Mouse (Mus musculus) intestine, embryonic 16.5 days (tissue): Measurements from ENCODE around the gene Dvl2. TPM values are rescaled to one million over a fixed set of nuclear protein-coding genes. Genes with fewer than 3 reads are reported as not detected.
A peak's percentile ranks its signal among the peaks of the same experiment; 100 is the strongest.

Experiments
- ATAC-seq: fragments of 200-750 bp; cut with Nextera tagmentation; 2 replicates; pipeline ENCODE4 v1.8.0; 2017; ENCODE audit warnings: moderate TSS enrichment, moderate library complexity
- H3K27ac ChIP-seq: fragments of 300-500 bp; sonication (generic); 2 replicates; pipeline ENCODE4 v1.5.1; 2014; ENCODE audit warnings: mild to moderate bottlenecking, low read length
- H3K27me3 ChIP-seq: fragments of 300-500 bp; sonication (generic); replicated peaks from 2 replicates; pipeline ENCODE4 v1.6.1; 2014; ENCODE audit warnings: low read length, control low read depth, mixed read lengths; ENCODE audit not compliant: control insufficient read depth, insufficient read depth
- H3K36me3 ChIP-seq: fragments of 300-500 bp; sonication (generic); 2 replicates; pipeline ENCODE4 v1.6.1; 2014; ENCODE audit warnings: low read length, control low read depth; ENCODE audit not compliant: control insufficient read depth, insufficient read depth
- H3K4me1 ChIP-seq: fragments of 300-500 bp; sonication (generic); 2 replicates; pipeline ENCODE4 v1.6.1; 2014; ENCODE audit warnings: low read length, control low read depth, mixed read lengths; ENCODE audit not compliant: control insufficient read depth, insufficient read depth
- H3K4me2 ChIP-seq: fragments of 300-500 bp; sonication (generic); 2 replicates; pipeline ENCODE4 v1.6.1; 2014; ENCODE audit warnings: low read depth, low read length, control low read depth
- H3K4me3 ChIP-seq: fragments of 300-500 bp; sonication (generic); 2 replicates; pipeline ENCODE4 v1.5.1; 2014; ENCODE audit warnings: mild to moderate bottlenecking, low read length
- H3K9ac ChIP-seq: fragments of 300-500 bp; sonication (generic); 2 replicates; pipeline ENCODE4 v1.6.1; 2014; ENCODE audit warnings: low read depth, low read length
- H3K9me3 ChIP-seq: fragments of 300-500 bp; sonication (generic); 2 replicates; pipeline ENCODE4 v1.6.1; 2016; ENCODE audit warnings: low read length, control low read depth; ENCODE audit not compliant: control insufficient read depth
- WGBS: fragments of 180-500 bp; shearing (Covaris S2); extraction: QIAGEN DNeasy Blood & Tissue Kit; methylation state at CpG from one replicate; pipeline ENCODE4 v1.1.7; 2014; 5-methylcytosine and 5-hydroxymethylcytosine counted together
- polyA plus RNA-seq: library from polyadenylated mRNA; unstranded; fragments of >200 nt; fragmentation: Nextera tagmentation; extraction: Ambion mirVana; gene quantifications from 2 replicates; pipeline ENCODE4 v1.2.1, GENCODE M21; 2015

Gene Dvl2
- polyA plus RNA-seq, 1 experiment from 2014 or later = 23.8 TPM

DNA sequence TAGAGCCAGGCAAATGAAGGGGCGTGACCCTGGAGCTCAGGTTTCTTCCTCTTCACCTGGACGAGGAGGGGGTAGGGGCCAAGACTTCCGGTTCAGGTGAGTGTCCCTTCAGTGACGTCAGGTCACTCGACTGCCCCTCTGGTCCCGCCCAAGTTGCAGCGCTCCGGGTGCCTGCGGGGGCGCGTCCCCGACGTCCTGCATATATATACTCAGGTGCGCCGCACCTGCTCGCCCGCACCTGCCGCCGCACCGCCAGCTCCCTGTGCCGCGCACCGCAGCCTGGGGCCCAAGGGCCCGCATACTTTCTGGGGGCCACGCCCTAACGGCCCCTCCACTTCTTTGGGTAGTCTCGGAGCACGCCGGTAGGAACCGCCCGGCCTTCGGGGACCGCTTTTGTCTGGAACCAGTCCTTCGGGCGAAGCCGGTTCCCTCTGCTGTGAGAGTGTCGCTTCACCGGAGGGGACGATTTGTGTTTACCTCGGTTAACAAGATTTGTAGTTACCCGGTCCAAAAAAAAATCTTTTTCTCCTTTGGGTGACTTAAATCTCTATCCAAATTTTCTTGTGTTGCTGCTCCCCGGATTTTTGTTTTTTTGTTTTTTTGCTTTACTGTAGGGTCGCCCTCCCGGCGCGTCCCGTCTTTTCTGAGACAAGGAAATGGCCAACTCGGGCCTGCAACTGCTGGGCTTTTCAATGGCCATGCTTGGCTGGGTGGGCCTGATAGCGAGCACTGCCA lies 35.0 kb upstream of the Dvl2 start:
- peaks cover 15% of the 10 kb centered on the region for H3K27me3 ChIP-seq
- WGBS = 2% methylated on average over 49 of the region's 49 CpGs
- H3K4me2 ChIP-seq = peak overlapping the region; percentile 50; the same call in 1 of the 2 replicates
- H3K36me3 ChIP-seq = no peaks in the 10 kb centered on the region
- H3K27ac ChIP-seq = peak overlapping the region; percentile 97
- ATAC-seq = peak; percentile 68
- H3K9me3 ChIP-seq = no peaks in the 10 kb centered on the region
- peaks cover 14% of the 10 kb centered on the region for H3K4me1 ChIP-seq
- H3K4me3 ChIP-seq = peak overlapping the region; percentile 62
- H3K9ac ChIP-seq = peak overlapping the region; percentile 81

DNA sequence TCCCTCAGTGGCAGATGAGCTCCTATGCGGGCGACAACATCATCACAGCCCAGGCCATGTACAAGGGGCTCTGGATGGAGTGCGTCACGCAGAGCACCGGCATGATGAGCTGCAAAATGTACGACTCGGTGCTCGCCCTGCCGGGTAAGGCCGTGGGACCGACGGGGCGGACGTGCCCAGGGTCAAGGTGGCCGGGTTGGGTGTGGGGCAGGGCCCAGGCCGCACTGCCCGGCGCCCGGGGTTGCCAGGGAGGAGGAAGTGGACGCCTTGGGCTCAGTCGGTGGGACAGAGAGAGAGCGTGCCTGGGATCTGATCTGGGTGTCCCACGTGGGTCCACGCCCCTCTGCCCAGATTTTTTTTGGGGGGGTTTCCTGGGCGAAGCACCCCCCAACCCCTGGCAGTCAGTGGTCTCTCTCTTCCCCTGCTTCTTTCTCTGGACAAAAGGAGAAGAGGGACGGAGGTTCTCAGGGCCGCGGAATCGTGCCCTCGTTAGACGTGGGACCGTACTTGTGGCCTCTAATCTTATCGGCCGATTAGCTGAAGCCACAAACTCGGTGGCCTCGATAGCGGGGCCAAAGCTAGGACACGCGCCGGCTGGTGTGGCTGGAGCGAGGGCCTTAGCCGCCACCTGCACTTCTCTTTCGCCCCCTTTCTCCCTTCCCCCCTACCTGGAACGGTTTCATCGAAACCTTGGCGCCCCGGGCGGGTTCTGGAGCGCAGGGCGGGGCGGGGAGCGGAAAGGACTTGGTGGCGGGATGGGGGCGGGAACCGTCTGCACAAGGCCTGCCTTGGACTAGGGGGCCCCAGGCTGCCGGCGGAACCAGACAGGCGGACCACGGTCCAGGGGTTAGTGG lies 34.2 kb upstream of the Dvl2 start:
- Histone ChIP-seq H3K4me2 (peak overlapping the region; percentile 50), H3K4me1 (peaks cover 12% of the 10 kb centered on the region), H3K36me3 (no peaks in the 10 kb centered on the region), H3K27ac (peak overlapping the region; percentile 97), H3K4me3 (peak overlapping the region; percentile 62), H3K27me3 (peaks cover 15% of the 10 kb centered on the region), H3K9ac (peak overlapping the region; percentile 81), H3K9me3 (no peaks in the 10 kb centered on the region)
- 1% methylated on average over 55 of the region's 59 CpGs for WGBS
- ATAC-seq = peak; percentile 73

DNA sequence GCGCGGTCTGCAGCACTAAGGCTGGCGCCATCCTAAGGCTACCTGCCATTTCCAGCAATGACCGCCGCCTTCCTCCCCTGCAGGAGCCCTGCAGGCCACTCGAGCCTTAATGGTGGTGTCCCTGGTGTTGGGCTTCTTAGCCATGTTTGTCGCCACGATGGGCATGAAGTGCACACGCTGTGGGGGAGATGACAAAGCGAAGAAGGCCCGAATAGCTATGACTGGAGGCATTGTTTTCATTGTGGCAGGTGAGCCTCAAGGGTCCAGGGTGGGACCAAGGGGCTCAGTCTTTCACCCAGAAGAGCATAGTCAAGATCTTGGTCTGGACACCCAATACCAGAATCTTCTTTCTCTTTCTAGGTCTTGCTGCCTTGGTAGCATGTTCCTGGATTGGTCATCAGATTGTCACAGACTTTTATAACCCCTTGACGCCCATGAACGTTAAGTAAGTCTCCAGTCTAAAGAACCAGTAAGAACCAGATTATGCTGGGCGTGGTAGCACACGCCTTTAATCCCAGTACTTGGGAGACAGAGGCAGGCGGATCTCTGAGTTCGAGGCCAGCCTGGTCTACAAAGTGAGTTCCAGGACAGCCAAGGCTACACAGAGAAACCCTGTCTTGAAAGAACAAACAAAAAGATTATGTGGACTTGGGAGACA lies 33.4 kb upstream of the Dvl2 start:
- peaks cover 12% of the 10 kb centered on the region for H3K4me1 ChIP-seq
- 0 out of 2 replicates have a peak, but pooled peaks cover 2% of the 10 kb centered on the region for H3K36me3 ChIP-seq
- peak overlapping the region; percentile 50 for H3K4me2 ChIP-seq
- peak overlapping the region; percentile 81 for H3K9ac ChIP-seq
- WGBS = 28% methylated on average over 17 of the region's 17 CpGs
- peaks cover 15% of the 10 kb centered on the region for H3K27me3 ChIP-seq
- H3K4me3 ChIP-seq = peak overlapping the region; percentile 62
- ATAC-seq = no peak
- no peaks in the 10 kb centered on the region for H3K9me3 ChIP-seq
- peak overlapping the region; percentile 97 for H3K27ac ChIP-seq

DNA sequence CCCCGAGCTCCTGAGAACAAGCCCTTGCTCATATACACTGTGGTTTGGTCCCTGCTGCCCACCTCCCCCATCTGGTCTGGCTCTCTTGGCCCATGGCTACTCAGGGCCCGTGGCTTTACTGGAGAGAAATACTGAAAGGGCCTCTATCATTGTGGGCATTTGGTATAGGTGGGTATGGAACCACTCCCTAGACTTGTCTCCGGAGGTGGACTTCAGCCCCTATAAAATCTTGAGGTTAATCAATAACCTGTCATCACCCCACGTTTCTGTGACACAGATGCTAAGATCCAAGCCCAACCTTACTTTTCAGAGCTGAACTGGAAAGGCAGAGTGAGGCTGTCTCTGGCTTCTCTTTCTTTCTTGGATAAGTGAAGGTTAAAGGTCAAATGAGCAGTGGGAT lies 31.6 kb upstream of the Dvl2 start:
- Histone ChIP-seq H3K9ac (peak overlapping the region; percentile 58), H3K4me1 (peaks cover 12% of the 10 kb centered on the region), H3K27ac (peak overlapping the region; percentile 97), H3K9me3 (no peaks in the 10 kb centered on the region), H3K4me2 (peak overlapping the region; percentile 50; the same call in 1 of the 2 replicates), H3K27me3 (peaks cover 15% of the 10 kb centered on the region), H3K4me3 (peak overlapping the region; percentile 62), H3K36me3 (0 out of 2 replicates have a peak, but pooled peaks cover 2% of the 10 kb centered on the region)
- WGBS = 52% methylated on average over 4 of the region's 4 CpGs
- ATAC-seq = peak; percentile 66

DNA sequence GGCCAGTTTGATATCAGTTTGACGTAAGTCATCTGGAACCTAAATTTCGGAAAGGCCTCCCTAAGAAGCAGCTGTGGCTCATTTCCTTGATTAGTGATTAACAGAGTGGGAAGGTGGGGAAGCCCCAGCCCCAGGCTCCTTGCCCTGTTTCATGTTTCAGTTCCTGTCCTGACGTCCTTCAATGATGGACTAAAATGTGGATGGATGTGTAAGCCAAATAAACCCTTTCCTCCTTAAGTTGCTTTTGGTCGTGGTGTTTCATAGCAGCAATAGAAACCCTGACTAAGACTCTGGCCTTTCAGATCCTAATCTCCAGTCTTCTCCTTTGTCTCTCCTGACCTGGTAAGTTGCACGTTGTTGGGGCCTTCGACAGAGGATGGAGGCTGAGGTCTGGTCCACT lies 30.2 kb upstream of the Dvl2 start:
- Histone ChIP-seq H3K36me3 (peaks cover 5% of the 10 kb centered on the region; the same call in 1 of the 2 replicates), H3K4me2 (no peak overlapping the region), H3K9ac (no peak overlapping the region; the same call in 1 of the 2 replicates), H3K9me3 (no peaks in the 10 kb centered on the region), H3K27ac (peak overlapping the region; percentile 97), H3K4me3 (no peak overlapping the region), H3K4me1 (peaks cover 12% of the 10 kb centered on the region), H3K27me3 (peaks cover 6% of the 10 kb centered on the region)
- 61% methylated on average over 6 of the region's 6 CpGs for whole genome bisulfite sequencing
- ATAC-seq = no peak

DNA sequence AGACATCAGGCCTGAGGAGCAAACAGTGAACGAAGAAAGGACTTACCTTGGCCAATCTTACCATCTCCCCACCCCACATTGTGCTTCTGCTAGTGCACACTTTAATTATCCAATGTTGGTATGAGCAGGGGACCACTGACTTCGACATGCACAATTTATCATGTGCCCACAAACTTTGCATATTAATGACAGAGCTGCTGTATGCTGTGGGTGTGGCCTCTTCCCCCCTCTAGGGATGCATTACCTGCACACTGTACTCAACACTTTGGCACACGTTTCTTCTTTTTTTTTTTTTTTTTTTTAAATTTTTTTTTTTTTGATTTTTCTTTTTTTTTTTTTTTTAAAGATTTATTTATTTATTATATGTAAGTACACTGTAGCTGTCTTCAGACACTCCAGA lies 29.6 kb upstream of the Dvl2 start:
- Histone ChIP-seq H3K4me2 (no peak overlapping the region), H3K4me3 (no peak overlapping the region), H3K9ac (no peak overlapping the region; the same call in 1 of the 2 replicates), H3K9me3 (no peaks in the 10 kb centered on the region), H3K27me3 (0 out of 2 replicates have a peak, but pooled peaks cover 3% of the 10 kb centered on the region), H3K27ac (peak overlapping the region; percentile 97), H3K4me1 (peaks cover 9% of the 10 kb centered on the region), H3K36me3 (peaks cover 5% of the 10 kb centered on the region; the same call in 1 of the 2 replicates)
- whole genome bisulfite sequencing = 55% methylated on average over 3 of the region's 3 CpGs
- no peak for ATAC-seq

DNA sequence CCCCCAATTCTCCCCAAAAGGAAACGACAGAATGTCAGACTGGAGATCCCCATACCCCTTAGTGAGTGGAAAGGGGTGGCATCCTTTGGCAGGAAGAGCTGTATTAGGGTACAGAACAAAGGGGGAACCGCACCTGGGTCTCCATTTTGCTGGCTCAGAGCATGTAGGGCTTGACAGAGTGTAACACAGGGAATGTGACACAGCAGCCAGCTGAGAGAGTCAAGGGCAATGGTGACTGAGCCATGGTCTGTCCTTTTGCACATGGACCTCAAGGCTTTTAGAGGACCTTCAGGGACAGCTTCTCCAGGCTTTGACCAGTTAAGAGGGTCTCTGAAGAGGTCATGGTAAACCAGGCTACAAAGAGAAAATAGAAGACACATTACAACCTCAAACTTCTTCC lies 25.5 kb upstream of the Dvl2 start:
- peaks cover 7% of the 10 kb centered on the region; the same call in 1 of the 2 replicates for H3K36me3 ChIP-seq
- H3K4me3 ChIP-seq = no peak overlapping the region
- WGBS = 93% methylated on average over 2 of the region's 2 CpGs
- no peaks in the 10 kb centered on the region for H3K9me3 ChIP-seq
- peaks cover 11% of the 10 kb centered on the region for H3K4me1 ChIP-seq
- H3K27me3 ChIP-seq = no peaks in the 10 kb centered on the region
- no peak overlapping the region for H3K27ac ChIP-seq
- ATAC-seq = no peak
- no peak overlapping the region for H3K9ac ChIP-seq
- no peak overlapping the region for H3K4me2 ChIP-seq

DNA sequence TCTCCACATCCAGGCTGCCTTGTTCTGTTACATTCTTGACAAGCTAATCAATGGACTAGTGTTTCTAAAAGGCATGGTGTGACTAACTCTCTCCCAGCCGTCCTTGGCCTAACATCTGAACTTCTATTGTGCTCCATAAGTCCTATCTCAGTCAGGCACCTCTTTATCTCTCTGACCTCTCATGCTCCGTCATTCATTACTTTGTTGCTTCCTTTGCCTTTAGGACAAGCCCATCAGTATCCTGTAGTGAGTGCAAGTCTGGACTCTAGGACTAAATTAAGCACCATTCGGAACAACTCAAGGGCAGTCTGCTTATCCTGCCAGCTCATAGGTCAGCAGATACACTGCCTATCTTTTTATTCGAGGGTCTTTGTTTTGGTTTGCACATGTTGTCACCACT lies 24.1 kb upstream of the Dvl2 start:
- Histone ChIP-seq H3K4me2 (no peak overlapping the region), H3K27ac (no peak overlapping the region), H3K36me3 (peaks cover 7% of the 10 kb centered on the region; the same call in 1 of the 2 replicates), H3K4me1 (peaks cover 7% of the 10 kb centered on the region), H3K4me3 (no peak overlapping the region), H3K9ac (no peak overlapping the region), H3K9me3 (no peaks in the 10 kb centered on the region), H3K27me3 (no peaks in the 10 kb centered on the region)
- WGBS = 73% methylated on average over 4 of the region's 4 CpGs
- ATAC-seq = no peak

DNA sequence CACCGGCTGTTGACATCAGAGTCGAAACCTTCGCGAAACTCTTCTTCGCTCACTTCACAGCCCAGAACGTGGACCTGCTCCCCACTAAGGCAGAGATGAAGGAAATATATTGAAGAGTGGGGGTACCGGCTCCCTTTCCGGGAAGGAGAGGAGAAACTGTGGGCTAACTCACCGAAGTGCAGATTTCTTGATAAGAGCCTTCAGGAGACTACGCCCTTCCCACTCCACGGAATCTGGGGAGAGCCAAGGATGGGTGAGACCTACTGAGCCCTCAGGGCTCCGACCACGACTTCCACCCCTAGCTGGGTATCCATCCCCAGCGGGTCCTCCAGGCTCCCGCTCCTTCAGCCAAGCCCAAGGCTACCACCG lies 20.6 kb upstream of the Dvl2 start:
- WGBS = 1% methylated on average over 16 of the region's 16 CpGs
- H3K4me3 ChIP-seq = peak overlapping the region; percentile 100
- H3K4me1 ChIP-seq = peaks cover 24% of the 10 kb centered on the region
- H3K9me3 ChIP-seq = no peaks in the 10 kb centered on the region
- peak overlapping the region; percentile 100 for H3K27ac ChIP-seq
- H3K9ac ChIP-seq = peak overlapping the region; percentile 81
- H3K27me3 ChIP-seq = no peaks in the 10 kb centered on the region
- H3K4me2 ChIP-seq = peak overlapping the region; percentile 84
- ATAC-seq = no peak
- H3K36me3 ChIP-seq = peaks cover 9% of the 10 kb centered on the region
